Mouse (Mus musculus) retina, adult 2 months (tissue): ENCODE results near the gene Vmn1r119.
"Not testable (repeated sequence)": the region's sequence is repeated elsewhere in the genome, so short reads cannot be mapped to it uniquely, and the experiment has no call there.

Experiments used
- DNase-seq: peaks from one replicate; pipeline ENCODE4 v3.0.0-alpha.2; 2012; ENCODE audit warnings: low read depth, low spot score

Gene Vmn1r119

GRCm38 (mm10) chr7:21012355-21012754 is at the start of gene Vmn1r119:
Gene Vmn1r119, minus strand, starts transcription at chr7:21012455.
- not testable (repeated sequence) for DNase-seq

- DNase-seq, result not testable (repeated sequence)
These were observed 41.4 kb upstream of the Vmn1r119 start, which contains the start of gene Vmn1r120 for GRCm38 (mm10) chr7:21053684-21054083. Gene Vmn1r120, minus strand, starts transcription at chr7:21053784.
